Mouse (Mus musculus) midbrain, embryonic 10.5 days (tissue): ENCODE data around the gene Glud1. TPM values are rescaled to one million over a fixed set of nuclear protein-coding genes. Genes with fewer than 3 reads are reported as not detected.
A peak's percentile ranks its signal among the peaks of the same experiment; 100 is the strongest.
"Not testable (repeated sequence)": the region's sequence is repeated elsewhere in the genome, so short reads cannot be mapped to it uniquely, and the experiment has no call there.

ENCODE experiments used
- DNase-seq: peaks from one replicate; pipeline ENCODE4 v3.0.0-alpha.2; 2017; ENCODE audit warnings: low spot score
- H3K27ac ChIP-seq: fragments of 300-500 bp; sonication (generic); replicated peaks from 2 replicates; pipeline ENCODE4 v1.5.1; 2016; ENCODE audit warnings: mild to moderate bottlenecking
- H3K27me3 ChIP-seq: fragments of 300-500 bp; sonication (generic); 2 replicates; pipeline ENCODE4 v1.6.1; 2016; ENCODE audit warnings: low read depth, mild to moderate bottlenecking; ENCODE audit not compliant: poor library complexity, severe bottlenecking
- H3K36me3 ChIP-seq: fragments of 300-500 bp; sonication (generic); 2 replicates; pipeline ENCODE4 v1.6.1; 2016; ENCODE audit warnings: mild to moderate bottlenecking, moderate library complexity
- H3K4me1 ChIP-seq: fragments of 300-500 bp; sonication (generic); 2 replicates; pipeline ENCODE4 v1.6.1; 2016
- H3K4me3 ChIP-seq: fragments of 300-500 bp; sonication (generic); 2 replicates; pipeline ENCODE4 v1.5.1; 2016; ENCODE audit warnings: mild to moderate bottlenecking, moderate library complexity
- H3K9me3 ChIP-seq: fragments of 300-500 bp; sonication (generic); replicated peaks from 2 replicates; pipeline ENCODE4 v1.6.1; 2016; ENCODE audit warnings: mild to moderate bottlenecking
- WGBS: fragments of 180-500 bp; shearing (Covaris S2); methylation state at CpG from one replicate; pipeline ENCODE4 v1.1.7; 2016; 5-methylcytosine and 5-hydroxymethylcytosine counted together
- polyA plus RNA-seq: library from polyadenylated mRNA; unstranded; fragments of >200 nt; fragmentation: Nextera tagmentation; extraction: Ambion mirVana; gene quantifications from 2 replicates; pipeline ENCODE4 v1.2.1, GENCODE M21; 2016

Gene Glud1
- polyA plus RNA-seq, 1 experiment from 2014 or later: 75.5 TPM

DNA sequence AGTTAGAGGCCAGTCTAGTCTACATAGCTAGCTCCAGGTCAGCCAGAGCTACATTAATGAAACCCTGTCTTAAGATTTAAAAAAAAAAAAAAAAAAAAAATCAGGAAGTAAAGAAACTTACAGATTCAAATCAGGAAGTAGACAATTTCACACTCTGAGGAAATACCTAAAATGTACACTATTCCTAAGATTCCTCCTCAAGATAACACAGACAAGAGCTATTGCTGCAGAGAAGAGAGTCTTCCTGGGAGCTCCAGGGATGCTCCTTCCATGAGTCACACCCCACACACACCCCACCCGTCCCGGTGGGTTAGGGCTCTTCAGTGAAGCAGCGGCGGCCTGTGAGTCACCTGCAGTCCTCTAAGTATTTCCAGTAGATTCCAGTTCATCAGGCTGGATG lies 13.5 kb upstream of the Glud1 start:
- WGBS: 74% methylated on average over 4 of the region's 4 CpGs
- 0 out of 2 replicates have a peak, but pooled peaks cover 2% of the 10 kb centered on the region for H3K4me1 ChIP-seq
- no peaks in the 10 kb centered on the region for H3K27me3 ChIP-seq
- H3K9me3 ChIP-seq: no peaks in the 10 kb centered on the region
- H3K4me3 ChIP-seq: no peak overlapping the region
- H3K27ac ChIP-seq: no peak overlapping the region
- DNase-seq: no peak
- no peaks in the 10 kb centered on the region for H3K36me3 ChIP-seq

DNA sequence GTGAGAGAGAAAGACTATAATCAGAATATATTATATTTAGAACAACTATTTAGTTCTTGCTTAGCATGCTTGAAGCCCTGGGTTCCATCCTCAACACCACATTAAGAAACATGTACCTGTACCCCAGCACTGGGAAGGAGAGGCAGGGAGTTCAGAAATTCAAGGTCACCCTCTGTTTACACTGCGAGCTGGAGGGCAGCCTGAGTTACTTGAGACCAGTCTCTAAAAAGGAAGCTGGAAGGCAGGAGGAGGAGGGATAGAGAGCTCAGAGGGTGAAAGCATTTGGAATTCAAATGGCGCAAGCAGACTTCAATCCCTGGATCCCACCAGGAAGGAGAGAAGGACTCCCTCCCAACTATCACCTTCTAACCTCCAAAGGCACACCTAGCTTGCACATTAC lies 12.9 kb upstream of the Glud1 start:
- 61% methylated on average over 2 of the region's 2 CpGs for WGBS
- H3K27me3 ChIP-seq: no peaks in the 10 kb centered on the region
- no peak overlapping the region for H3K27ac ChIP-seq
- no peak for DNase-seq
- no peaks in the 10 kb centered on the region for H3K36me3 ChIP-seq
- H3K4me3 ChIP-seq: no peak overlapping the region
- H3K4me1 ChIP-seq: 0 out of 2 replicates have a peak, but pooled peaks cover 2% of the 10 kb centered on the region
- no peaks in the 10 kb centered on the region for H3K9me3 ChIP-seq

DNA sequence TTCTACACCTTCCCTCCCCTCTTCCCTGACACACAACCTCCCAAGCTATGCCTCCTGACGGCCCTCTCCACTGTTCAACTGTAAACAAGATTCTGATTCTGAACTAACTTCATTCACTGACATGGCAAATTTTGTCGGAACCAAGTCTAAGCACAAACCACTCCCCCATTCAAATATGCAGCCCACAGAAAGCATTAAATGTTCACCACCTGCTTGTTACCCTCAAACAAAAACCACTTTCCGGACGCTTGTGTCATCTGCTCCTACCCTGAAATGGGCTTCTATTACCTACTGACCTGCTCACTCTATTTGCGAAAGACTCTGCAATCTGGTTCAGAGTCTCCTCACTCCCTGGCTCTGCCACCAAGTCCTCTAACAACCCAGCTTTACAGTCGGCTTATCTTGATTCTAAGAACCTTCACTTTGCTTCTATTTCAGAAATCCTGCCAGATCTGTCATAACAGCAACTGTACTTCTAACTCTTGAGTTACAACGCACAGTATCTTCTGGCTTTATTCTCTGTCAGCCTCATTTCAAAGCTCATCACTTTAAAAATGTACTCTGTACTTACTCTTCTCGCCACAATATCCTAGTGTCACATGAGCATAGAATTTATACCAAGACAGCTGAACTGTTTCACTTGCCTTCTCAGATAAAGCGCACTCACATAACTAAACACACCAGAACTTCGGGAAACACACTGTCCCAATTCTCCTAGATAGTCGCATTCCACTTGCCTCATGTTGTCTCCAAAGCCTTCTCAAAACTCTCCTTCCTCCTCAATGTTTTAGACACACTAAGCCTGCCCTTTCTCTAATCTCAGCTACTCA lies 11.4 kb upstream of the Glud1 start:
- H3K4me1 ChIP-seq: peaks cover 2% of the 10 kb centered on the region; the same call in 1 of the 2 replicates
- no peaks in the 10 kb centered on the region for H3K36me3 ChIP-seq
- no peak overlapping the region for H3K4me3 ChIP-seq
- DNase-seq: no peak
- H3K27ac ChIP-seq: no peak overlapping the region
- H3K27me3 ChIP-seq: no peaks in the 10 kb centered on the region
- WGBS: 86% methylated on average over 11 of the region's 11 CpGs
- H3K9me3 ChIP-seq: no peaks in the 10 kb centered on the region

DNA sequence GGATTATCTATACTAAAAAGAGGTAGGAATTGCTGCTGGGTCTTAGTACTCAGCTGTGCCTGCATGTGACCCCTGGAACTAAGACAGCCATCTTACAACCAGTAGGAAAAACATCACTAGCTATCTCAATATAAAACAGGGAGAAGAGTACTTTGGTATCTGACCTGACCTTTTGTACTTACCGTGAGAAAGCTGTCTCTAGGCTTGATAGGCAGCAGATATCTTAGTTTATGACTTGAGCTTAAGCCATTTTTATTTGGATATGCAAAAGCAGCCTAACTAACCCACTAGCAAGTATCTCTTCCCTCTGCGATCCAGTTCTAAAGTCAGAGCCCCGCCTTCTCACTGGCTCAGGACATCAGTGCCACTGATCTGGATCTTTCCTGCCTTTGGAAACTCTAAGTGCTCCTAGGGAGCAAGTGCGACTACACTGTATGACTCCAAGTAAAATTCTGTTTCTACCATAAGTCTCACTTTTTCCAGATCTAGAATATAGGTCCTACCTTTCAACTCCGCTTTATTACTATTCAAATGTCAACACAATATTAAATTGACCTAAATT lies 7.8 kb upstream of the Glud1 start:
- no peak for DNase-seq
- no peak overlapping the region for H3K27ac ChIP-seq
- no peaks in the 10 kb centered on the region for H3K36me3 ChIP-seq

DNA sequence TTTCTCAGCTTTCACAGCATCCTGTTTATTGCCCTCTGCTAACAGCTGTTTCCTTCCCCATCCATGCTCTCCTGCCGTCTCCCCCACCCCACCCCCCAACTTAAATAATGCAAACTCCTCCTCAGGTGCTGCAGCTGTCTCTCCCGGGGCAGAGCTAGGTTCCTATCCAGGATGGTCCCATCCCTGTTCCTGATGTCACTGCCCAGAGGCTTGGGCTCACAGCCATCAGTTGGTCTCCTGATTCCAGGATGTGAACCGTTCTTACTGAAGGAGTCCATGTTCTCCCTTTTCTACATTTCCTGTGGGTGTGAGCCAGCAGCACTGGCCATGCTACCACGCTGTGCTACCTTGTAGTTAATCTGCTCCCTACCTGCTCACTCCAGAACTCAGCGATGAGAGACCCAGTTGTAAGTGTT lies 7.3 kb upstream of the Glud1 start:
- no peak overlapping the region for H3K27ac ChIP-seq
- no peaks in the 10 kb centered on the region for H3K27me3 ChIP-seq
- no peaks in the 10 kb centered on the region for H3K36me3 ChIP-seq
- 45% methylated on average over 5 of the region's 5 CpGs for WGBS
- H3K4me3 ChIP-seq: no peak overlapping the region
- H3K4me1 ChIP-seq: no peaks in the 10 kb centered on the region; the same call in 1 of the 2 replicates
- H3K9me3 ChIP-seq: no peaks in the 10 kb centered on the region
- DNase-seq: no peak

More for the DNA sequence above, 7.8 kb upstream of the Glud1 start:
- no peak overlapping the region for H3K4me3 ChIP-seq
- 83% methylated on average over 5 of the region's 5 CpGs for WGBS
- no peaks in the 10 kb centered on the region for H3K27me3 ChIP-seq
- H3K9me3 ChIP-seq: no peaks in the 10 kb centered on the region
- H3K4me1 ChIP-seq: peaks cover under 1% of the 10 kb centered on the region; the same call in 1 of the 2 replicates

DNA sequence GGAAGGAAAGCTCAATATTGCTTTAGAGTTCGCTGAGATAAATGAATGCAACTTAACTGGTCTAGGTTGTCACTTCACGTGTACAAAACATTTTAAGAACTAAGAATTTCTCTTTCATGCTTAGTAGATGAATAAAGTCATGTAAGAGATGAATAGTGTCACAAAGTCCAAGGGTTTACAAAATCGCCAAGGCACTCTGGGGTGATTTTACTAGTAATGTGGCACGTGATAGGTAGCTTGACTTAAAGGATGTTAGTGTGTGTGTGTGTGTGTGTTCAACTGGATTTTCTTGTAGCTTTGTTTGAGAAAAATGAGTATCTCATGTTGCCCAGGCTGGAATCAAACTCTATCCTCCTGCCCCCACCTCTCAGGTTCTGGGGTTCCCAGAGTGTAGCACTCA lies 1.3 kb upstream of the Glud1 start:
- 93% methylated on average over 4 of the region's 4 CpGs for WGBS
- no peak for DNase-seq
- Histone ChIP-seq H3K4me3 (no peak overlapping the region), H3K36me3 (peaks cover 4% of the 10 kb centered on the region), H3K9me3 (no peaks in the 10 kb centered on the region), H3K27ac (no peak overlapping the region), H3K4me1 (peaks cover 31% of the 10 kb centered on the region), H3K27me3 (no peaks in the 10 kb centered on the region)

DNA sequence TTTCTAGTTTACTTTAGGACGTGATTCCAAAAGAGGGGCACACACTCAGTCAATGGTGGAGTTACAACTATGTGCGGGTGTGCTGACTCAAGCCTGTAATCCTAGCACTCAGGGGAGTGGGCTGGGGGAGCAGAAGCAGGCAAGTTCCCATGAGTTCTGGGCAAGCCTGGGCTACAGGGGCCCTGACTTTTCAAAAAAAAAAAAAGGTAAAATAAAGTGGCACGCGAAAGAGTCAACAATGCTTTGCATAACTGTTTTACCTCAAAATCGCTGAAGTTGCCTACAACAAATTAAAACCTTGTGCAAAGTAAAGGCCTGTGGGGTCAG lies 657 bp upstream of the Glud1 start:
- H3K9me3 ChIP-seq: no peaks in the 10 kb centered on the region
- WGBS: 13% methylated on average over 5 of the region's 5 CpGs
- peaks cover 4% of the 10 kb centered on the region for H3K36me3 ChIP-seq
- H3K27ac ChIP-seq: peak overlapping the region; percentile 99
- DNase-seq: no peak
- H3K4me1 ChIP-seq: peaks cover 33% of the 10 kb centered on the region
- H3K27me3 ChIP-seq: no peaks in the 10 kb centered on the region
- H3K4me3 ChIP-seq: peak overlapping the region; percentile 95

DNA sequence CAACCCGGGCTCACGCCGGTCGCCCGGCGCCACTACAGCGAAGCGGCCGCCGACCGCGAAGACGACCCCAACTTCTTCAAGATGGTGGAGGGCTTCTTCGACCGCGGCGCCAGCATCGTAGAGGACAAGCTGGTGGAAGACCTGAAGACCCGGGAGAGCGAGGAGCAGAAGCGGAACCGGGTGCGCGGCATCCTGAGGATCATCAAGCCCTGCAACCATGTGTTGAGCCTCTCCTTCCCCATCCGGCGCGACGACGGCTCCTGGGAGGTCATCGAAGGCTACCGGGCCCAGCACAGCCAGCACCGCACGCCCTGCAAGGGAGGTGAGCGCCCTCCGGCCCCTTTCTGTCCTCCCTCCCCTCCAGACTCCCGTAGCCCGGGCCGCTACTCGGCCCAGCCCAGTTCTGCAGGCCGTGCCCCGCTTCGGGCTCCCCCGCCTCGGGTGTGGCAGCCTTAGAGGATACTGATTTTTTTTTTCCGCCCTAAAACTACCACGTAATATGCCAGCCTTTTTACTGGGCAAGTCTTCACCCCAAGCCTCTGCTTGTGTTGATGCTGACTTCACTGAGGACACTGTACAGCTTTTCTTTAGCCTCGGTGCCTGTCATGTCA lies 599 bp downstream of the Glud1 start:
- peak overlapping the region; percentile 95 for H3K4me3 ChIP-seq
- peaks cover 6% of the 10 kb centered on the region for H3K36me3 ChIP-seq
- H3K9me3 ChIP-seq: no peaks in the 10 kb centered on the region
- no peaks in the 10 kb centered on the region for H3K27me3 ChIP-seq
- under 1% methylated on average over 47 of the region's 47 CpGs for WGBS
- DNase-seq: no peak
- H3K4me1 ChIP-seq: peaks cover 37% of the 10 kb centered on the region
- H3K27ac ChIP-seq: peak overlapping the region; percentile 99

DNA sequence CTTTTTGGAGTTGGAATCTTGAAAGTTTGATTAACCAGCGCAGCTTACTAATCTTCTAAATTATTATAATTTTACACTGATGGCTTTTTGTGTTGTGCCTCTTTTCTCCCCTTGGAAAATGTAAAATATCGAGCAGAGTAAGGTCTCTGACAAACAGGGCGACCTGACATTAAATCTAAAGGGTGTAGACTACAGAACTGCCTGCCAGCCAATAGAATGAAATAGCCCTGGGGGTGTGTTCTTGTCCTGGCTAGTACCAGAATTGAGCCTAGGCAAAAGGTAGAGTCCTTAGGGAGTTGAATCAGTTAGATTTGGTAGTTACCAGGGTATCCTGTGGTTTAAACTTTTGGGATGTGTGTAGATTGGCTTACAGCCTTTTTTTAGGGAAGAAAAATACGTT lies 1.2 kb downstream of the Glud1 start:
- Histone ChIP-seq H3K4me1 (peaks cover 37% of the 10 kb centered on the region), H3K27me3 (no peaks in the 10 kb centered on the region), H3K4me3 (peak overlapping the region; percentile 95), H3K36me3 (peaks cover 12% of the 10 kb centered on the region), H3K9me3 (no peaks in the 10 kb centered on the region), H3K27ac (peak overlapping the region; percentile 99)
- 5% methylated on average over 4 of the region's 4 CpGs for WGBS
- DNase-seq: no peak

DNA sequence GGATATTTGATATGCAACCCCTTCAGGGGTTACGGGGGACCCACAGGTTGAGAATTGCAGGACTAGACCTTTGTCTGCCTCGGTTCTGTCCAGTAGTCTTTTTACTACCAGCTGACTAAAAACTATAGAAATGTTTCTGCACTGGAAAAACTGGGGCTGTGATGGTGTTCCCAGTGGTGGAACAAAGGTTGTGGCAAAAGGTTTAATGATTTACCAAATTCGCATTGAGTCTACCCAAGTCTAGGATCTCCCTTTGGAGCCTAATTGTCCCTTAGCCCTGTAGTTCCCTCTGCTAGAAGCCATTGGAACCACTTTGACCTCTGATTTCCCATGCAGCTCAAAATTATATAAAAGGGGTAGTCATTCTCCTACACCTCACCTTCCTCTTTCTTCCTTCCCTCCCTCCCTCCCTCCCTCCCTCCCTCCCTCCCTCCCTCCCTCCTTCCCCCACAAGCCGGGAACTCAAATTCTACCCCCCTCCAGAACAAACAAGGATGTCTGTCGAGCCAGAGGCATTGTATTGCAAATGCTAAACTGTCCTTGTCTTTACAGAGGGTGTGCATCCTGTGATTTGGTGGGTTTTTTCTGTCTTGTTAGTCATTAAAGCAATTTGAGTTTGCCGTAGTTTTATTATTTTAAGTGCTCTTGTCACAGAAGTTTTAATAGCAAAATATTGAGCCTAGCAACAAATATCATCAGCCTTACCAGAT lies 2.0 kb downstream of the Glud1 start:
- 31% methylated on average over 5 of the region's 6 CpGs for WGBS
- DNase-seq: no peak

DNA sequence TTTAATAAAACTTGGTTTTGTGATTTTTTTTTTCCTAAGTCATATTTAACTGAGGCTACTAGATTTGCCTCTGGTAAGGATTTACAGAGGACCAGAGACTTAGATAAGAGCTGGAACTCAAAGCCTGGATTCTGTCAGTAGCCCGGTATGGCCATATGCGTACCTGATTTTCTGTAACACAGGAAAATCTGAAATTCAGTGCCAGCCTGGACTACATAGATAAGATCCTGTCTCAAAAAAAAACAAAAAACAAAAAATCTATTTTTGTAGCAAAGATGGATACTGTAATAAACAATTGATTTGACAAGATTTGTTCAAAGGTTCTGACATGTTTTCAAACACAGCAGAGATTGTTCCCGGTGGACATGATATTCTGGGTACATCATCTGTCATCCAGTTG lies 3.1 kb downstream of the Glud1 start:
- H3K9me3 ChIP-seq: no peaks in the 10 kb centered on the region

More for the DNA sequence above, 2.0 kb downstream of the Glud1 start:
- peaks cover 37% of the 10 kb centered on the region for H3K4me1 ChIP-seq
- peak overlapping the region; percentile 95 for H3K4me3 ChIP-seq
- H3K36me3 ChIP-seq: peaks cover 20% of the 10 kb centered on the region
- no peaks in the 10 kb centered on the region for H3K9me3 ChIP-seq
- no peaks in the 10 kb centered on the region for H3K27me3 ChIP-seq
- H3K27ac ChIP-seq: peak overlapping the region; percentile 29; the same call in 1 of the 2 replicates

DNA sequence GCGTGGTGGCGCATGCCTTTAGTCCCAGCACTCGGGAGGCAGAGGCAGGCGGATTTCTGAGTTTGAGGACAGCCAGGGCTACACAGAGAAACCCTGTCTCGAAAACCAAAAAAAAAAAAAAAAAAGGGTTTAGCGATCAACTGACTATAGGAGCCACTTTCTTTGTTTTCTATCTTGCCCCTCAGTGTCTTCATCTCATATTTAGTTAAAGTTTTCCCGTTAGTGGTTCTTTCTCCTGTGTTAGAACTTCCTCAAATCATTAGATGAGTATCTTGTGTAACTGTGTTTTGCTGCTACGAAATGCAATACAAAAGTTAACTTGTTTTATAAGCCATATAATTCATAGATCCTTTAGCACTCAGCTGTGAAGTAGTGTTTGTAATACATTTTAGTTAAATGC lies 3.9 kb downstream of the Glud1 start:
- WGBS: 95% methylated on average over 8 of the region's 8 CpGs
- not testable (repeated sequence) for H3K9me3 ChIP-seq, H3K27ac ChIP-seq, H3K27me3 ChIP-seq, H3K4me3 ChIP-seq, DNase-seq
- Histone ChIP-seq H3K4me1 (peaks cover 37% of the 10 kb centered on the region), H3K36me3 (peaks cover 38% of the 10 kb centered on the region)

More for the DNA sequence above, 3.1 kb downstream of the Glud1 start:
- Histone ChIP-seq H3K4me1 (peaks cover 37% of the 10 kb centered on the region), H3K36me3 (peaks cover 31% of the 10 kb centered on the region), H3K4me3 (no peak overlapping the region), H3K27me3 (no peaks in the 10 kb centered on the region), H3K27ac (no peak overlapping the region)
- DNase-seq: no peak
- 95% methylated on average over 3 of the region's 3 CpGs for WGBS
